Mouse (Mus musculus) intestine, postnatal 0 days (tissue): ENCODE data around the gene Oscar. TPM values are rescaled to one million over a fixed set of nuclear protein-coding genes. Genes with fewer than 3 reads are reported as not detected.
A peak's percentile ranks its signal among the peaks of the same experiment; 100 is the strongest.

ENCODE experiments used
- ATAC-seq: fragments of 200-750 bp; cut with Nextera tagmentation; 2 replicates; pipeline ENCODE4 v1.8.0; 2017; ENCODE audit warnings: mild to moderate bottlenecking, moderate TSS enrichment, moderate library complexity
- H3K27ac ChIP-seq: fragments of 300-500 bp; sonication (generic); 2 replicates; pipeline ENCODE4 v1.5.1; 2014; ENCODE audit warnings: mild to moderate bottlenecking, low read depth, low read length, moderate library complexity
- H3K27me3 ChIP-seq: fragments of 300-500 bp; sonication (generic); replicated peaks from 2 replicates; pipeline ENCODE4 v1.6.1; 2014; ENCODE audit warnings: low read length, mixed read lengths; ENCODE audit not compliant: control insufficient read depth, insufficient read depth
- H3K36me3 ChIP-seq: fragments of 300-500 bp; sonication (generic); 2 replicates; pipeline ENCODE4 v1.6.1; 2014; ENCODE audit warnings: mild to moderate bottlenecking, moderate library complexity; ENCODE audit not compliant: control insufficient read depth, insufficient read depth
- H3K4me1 ChIP-seq: fragments of 300-500 bp; sonication (generic); replicated peaks from 2 replicates; pipeline ENCODE4 v1.6.1; 2014; ENCODE audit warnings: antibody characterized with exemption, low read length, mixed read lengths; ENCODE audit not compliant: control insufficient read depth, insufficient read depth
- H3K4me2 ChIP-seq: fragments of 300-500 bp; sonication (generic); replicated peaks from 2 replicates; pipeline ENCODE4 v1.6.1; 2014; ENCODE audit warnings: low read depth, mild to moderate bottlenecking, moderate library complexity
- H3K4me3 ChIP-seq: fragments of 300-500 bp; sonication (generic); 2 replicates; pipeline ENCODE4 v1.5.1; 2014; ENCODE audit warnings: low read depth, low read length
- H3K9ac ChIP-seq: fragments of 300-500 bp; sonication (generic); 2 replicates; pipeline ENCODE4 v1.6.1; 2014; ENCODE audit warnings: mild to moderate bottlenecking, low read depth, low read length
- H3K9me3 ChIP-seq: fragments of 300-500 bp; sonication (generic); 2 replicates; pipeline ENCODE4 v1.6.1; 2016; ENCODE audit warnings: mixed run types; ENCODE audit not compliant: control insufficient read depth
- CTCF ChIP-seq: sonication (generic); IDR thresholded peaks from 2 replicates; pipeline ENCODE4 v1.5.1; 2016; ENCODE audit warnings: low read depth, mild to moderate bottlenecking, control low read depth, antibody characterized with exemption, moderate library complexity
- WGBS: fragments of 180-500 bp; shearing (Covaris S2); extraction: QIAGEN DNeasy Blood & Tissue Kit; methylation state at CpG from one replicate; pipeline ENCODE4 v1.1.7; 2014; 5-methylcytosine and 5-hydroxymethylcytosine counted together
- polyA plus RNA-seq: library from polyadenylated mRNA; unstranded; fragments of >200 nt; fragmentation: Nextera tagmentation; extraction: Ambion mirVana; gene quantifications from 2 replicates; pipeline ENCODE4 v1.2.1, GENCODE M21; 2015

Oscar gene
- polyA plus RNA-seq, 1 experiment from 2014 or later: 0.08 TPM

- WGBS: 78% methylated on average over 3 of the region's 3 CpGs
- Histone ChIP-seq H3K27ac (no peak overlapping the region), H3K36me3 (no peaks in the 10 kb centered on the region), H3K9me3 (no peaks in the 10 kb centered on the region), H3K4me2 (no peak overlapping the region), H3K27me3 (no peaks in the 10 kb centered on the region), H3K4me3 (no peak overlapping the region), H3K9ac (no peak overlapping the region), H3K4me1 (no peaks in the 10 kb centered on the region)
- TF ChIP-seq CTCF: no peak
- no peak for ATAC-seq
Measured at GRCm38 (mm10) chr7:3614021-3614420, 1.9 kb downstream of the Oscar start.

- ATAC-seq: peak; percentile 25; the same call in 1 of the 2 replicates
- no peaks in the 10 kb centered on the region for H3K9me3 ChIP-seq
Measured at GRCm38 (mm10) chr7:3611006-3611405, 5.0 kb downstream of the Oscar start.

DNA sequence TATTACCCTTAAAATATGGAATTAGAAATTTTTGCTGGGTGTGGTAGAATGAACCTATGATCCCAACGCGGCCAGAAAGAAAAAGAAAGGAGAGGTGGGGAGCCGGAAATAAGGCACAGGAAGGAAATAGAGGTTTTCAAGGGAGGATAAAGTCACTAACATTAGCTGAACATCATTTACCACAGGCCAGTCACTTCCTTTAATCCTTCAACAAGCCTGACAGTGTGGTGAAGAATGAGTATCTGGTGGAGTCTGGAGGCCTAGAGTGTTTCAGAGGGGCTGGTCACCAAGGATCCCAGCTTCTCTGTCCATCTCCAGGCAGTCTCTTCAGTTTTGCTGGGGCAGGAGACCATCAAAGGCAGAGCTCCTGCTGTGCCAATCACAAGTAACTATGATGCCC lies 5.5 kb downstream of the Oscar start:
- H3K36me3 ChIP-seq: no peaks in the 10 kb centered on the region
- no peak overlapping the region for H3K27ac ChIP-seq
- ATAC-seq: no peak
- no peaks in the 10 kb centered on the region for H3K4me1 ChIP-seq
- WGBS: 76% methylated on average over 3 of the region's 3 CpGs
- H3K4me3 ChIP-seq: no peak overlapping the region
- no peaks in the 10 kb centered on the region for H3K27me3 ChIP-seq
- no peak for TF ChIP-seq CTCF
- no peaks in the 10 kb centered on the region for H3K9me3 ChIP-seq
- H3K9ac ChIP-seq: no peak overlapping the region
- no peak overlapping the region for H3K4me2 ChIP-seq

More at GRCm38 (mm10) chr7:3611006-3611405, 5.0 kb downstream of the Oscar start:
- no peak overlapping the region for H3K4me2 ChIP-seq
- H3K27me3 ChIP-seq: no peaks in the 10 kb centered on the region
- no peak overlapping the region for H3K9ac ChIP-seq
- 69% methylated on average over 13 of the region's 13 CpGs for WGBS
- no peak overlapping the region for H3K27ac ChIP-seq
- H3K4me1 ChIP-seq: no peaks in the 10 kb centered on the region
- no peak for TF ChIP-seq CTCF
- no peaks in the 10 kb centered on the region for H3K36me3 ChIP-seq
- H3K4me3 ChIP-seq: no peak overlapping the region

DNA sequence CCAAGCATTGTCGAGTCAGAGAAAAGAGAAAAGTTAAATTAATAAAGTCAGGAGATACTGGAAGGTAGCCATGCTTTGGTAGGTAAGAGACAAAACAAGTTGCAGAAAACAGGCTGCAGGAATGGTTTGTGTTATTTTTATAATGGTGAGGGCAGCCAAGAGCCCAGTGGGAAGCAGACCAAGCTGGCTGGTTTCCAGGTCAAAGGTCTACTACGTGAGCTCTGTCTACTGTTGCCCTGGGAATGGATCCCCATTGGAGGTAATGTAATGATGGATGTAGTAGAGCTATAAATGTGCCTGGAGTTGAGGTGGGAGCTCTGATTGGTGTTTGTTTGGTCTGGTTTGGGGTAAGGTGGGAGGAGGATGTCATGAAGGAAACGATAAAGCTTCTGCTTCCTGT lies 6.9 kb downstream of the Oscar start:
- H3K4me3 ChIP-seq: no peak overlapping the region
- no peak for TF ChIP-seq CTCF
- no peaks in the 10 kb centered on the region for H3K4me1 ChIP-seq
- no peak overlapping the region for H3K4me2 ChIP-seq
- 56% methylated on average over 3 of the region's 3 CpGs for WGBS
- no peak for ATAC-seq
- no peak overlapping the region for H3K27ac ChIP-seq
- H3K9ac ChIP-seq: no peak overlapping the region
- no peaks in the 10 kb centered on the region for H3K27me3 ChIP-seq
- no peaks in the 10 kb centered on the region for H3K9me3 ChIP-seq
- H3K36me3 ChIP-seq: no peaks in the 10 kb centered on the region

GRCm38 (mm10) chr7:3608668-3609067 lies 7.3 kb downstream of the Oscar start:
- H3K4me1 ChIP-seq: no peaks in the 10 kb centered on the region
- ATAC-seq: no peak
- H3K9ac ChIP-seq: no peak overlapping the region
- H3K4me3 ChIP-seq: no peak overlapping the region
- no peaks in the 10 kb centered on the region for H3K27me3 ChIP-seq
- no peak overlapping the region for H3K4me2 ChIP-seq
- no peak for TF ChIP-seq CTCF
- H3K27ac ChIP-seq: no peak overlapping the region
- WGBS: 92% methylated on average over 3 of the region's 3 CpGs
- H3K9me3 ChIP-seq: no peaks in the 10 kb centered on the region
- H3K36me3 ChIP-seq: no peaks in the 10 kb centered on the region

- Histone ChIP-seq H3K27me3 (no peaks in the 10 kb centered on the region), H3K4me3 (no peak overlapping the region), H3K9me3 (no peaks in the 10 kb centered on the region), H3K9ac (no peak overlapping the region), H3K36me3 (no peaks in the 10 kb centered on the region), H3K4me1 (no peaks in the 10 kb centered on the region), H3K27ac (no peak overlapping the region), H3K4me2 (no peak overlapping the region)
- no peak for TF ChIP-seq CTCF
- 78% methylated on average over 6 of the region's 6 CpGs for WGBS
- ATAC-seq: no peak
Measured at GRCm38 (mm10) chr7:3607391-3607790, 8.6 kb downstream of the Oscar start.

DNA sequence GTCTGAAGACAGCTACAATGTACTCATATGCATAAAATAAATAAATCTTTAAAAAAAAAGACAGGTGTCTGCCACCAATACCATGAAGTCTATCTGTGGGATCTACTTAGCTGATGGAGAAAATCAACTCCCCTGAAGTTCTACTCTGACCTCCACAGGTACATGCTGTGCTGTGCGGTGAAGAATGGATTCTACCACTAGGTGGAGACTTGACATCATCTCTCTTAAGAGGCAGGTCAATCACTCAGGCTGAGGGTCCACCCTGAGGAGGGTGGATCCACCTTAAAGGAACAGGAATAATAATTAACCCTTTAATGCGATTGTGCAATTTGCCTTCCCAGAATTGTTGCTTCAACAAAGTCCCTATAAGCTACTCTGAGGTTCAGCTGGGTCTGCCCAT lies 9.2 kb downstream of the Oscar start:
- Histone ChIP-seq H3K9ac (no peak overlapping the region), H3K4me2 (no peak overlapping the region), H3K9me3 (no peaks in the 10 kb centered on the region), H3K27ac (no peak overlapping the region), H3K36me3 (no peaks in the 10 kb centered on the region), H3K4me3 (no peak overlapping the region), H3K27me3 (no peaks in the 10 kb centered on the region), H3K4me1 (no peaks in the 10 kb centered on the region)
- 0 out of 2 replicates have a peak, but pooled peaks have one; percentile 54 for ATAC-seq
- WGBS: 14% methylated on average over 2 of the region's 2 CpGs
- TF ChIP-seq CTCF: peak; percentile 67
